Mouse (Mus musculus) adrenal gland, postnatal 10 days (tissue): Measurements from ENCODE around the gene 3110001I22Rik. TPM values are rescaled to one million over a fixed set of nuclear protein-coding genes. Genes with fewer than 3 reads are reported as not detected.

Experiments used
- DNase-seq: peaks from one replicate; pipeline ENCODE4 v3.0.0; 2021; ENCODE audit warnings: mixed read lengths
- total RNA-seq, 2 experiments: library from RNA; stranded (reverse); gene quantifications; 2 replicates each; pipeline ENCODE4 v1.2.3; 2021

The 3110001I22Rik gene
- total RNA-seq, 2 experiments from 2014 or later, result 6.5 to 7.5 TPM

DNA sequence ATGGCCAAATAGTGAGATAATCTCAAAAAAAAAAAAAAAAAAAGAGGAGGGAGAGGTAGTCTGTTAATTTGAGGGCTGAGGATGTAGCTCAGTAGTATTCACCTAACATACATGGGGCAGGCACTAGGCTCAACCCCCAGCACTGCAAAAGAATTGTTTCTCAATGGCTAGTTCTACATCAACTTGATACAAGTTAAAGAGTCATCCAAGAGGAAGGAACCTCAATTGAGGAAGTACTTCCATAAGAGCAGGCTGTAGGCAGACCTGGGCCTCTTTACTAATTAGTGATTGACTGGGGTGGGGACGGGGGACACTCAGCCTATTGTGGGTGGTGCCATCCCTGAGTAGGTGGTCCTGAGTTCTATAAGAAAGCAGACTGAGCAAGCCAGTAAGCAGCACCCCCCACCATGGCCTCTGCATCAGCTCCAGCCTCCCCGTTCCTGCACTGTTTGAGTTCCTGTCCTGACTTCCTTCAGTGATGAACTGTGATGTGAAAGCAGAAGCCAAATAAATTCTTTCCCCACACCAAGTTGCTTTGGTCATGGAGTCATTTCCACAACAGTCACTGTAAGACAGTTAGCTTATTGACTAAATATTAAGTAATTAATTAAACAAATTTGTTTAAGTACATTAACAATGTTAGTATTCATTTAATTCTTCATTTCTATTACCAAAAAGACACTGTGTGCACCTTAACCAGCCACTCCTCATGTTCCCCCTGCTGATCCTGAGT lies 45.3 kb downstream of the 3110001I22Rik start:
- no peak for DNase-seq

DNA sequence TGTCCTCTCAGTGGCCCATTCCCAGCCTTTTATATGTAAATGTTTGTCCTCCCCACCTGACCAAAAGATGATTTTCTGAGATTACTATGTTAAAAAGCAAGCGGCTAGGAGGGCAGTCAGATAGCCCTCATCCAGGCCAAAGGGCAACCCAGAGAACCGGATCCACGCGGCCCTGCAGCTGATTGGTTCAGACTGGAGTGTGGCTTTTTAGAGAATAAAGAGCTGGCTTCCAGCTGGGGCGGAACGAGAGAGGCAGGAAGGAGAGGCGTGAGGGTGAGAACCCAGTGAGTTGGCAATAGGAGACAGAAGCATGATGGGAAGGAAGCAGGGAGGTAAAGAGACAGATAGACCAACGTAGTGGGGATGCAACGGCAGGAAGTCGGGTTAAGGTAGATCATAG lies 51.2 kb downstream of the 3110001I22Rik start:
- DNase-seq, result no peak

DNA sequence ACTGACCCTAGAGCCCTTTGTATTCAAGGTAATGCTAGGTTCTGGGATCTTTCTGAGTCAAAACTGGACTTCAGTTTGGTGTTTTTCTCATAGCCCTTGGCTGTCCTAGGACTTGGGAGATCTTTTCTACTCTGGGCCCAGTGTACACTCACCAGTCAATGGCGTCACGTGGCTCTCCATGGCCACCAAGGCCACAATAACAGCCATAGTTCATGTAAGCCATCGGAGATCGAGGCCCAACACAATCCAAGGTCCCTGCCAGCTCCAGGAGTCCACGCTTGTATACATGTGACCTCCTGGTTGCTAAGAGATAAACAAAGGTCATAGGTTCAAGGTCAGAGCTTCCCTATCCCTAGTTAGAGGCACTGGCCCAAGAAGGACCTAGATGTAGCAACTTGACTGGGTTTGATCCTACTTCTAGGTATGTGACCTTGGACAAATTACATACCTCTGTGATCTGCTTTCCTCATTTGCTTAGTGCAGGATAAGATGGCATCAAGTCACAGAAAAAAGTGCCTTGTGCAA lies 56.1 kb downstream of the 3110001I22Rik start:
- DNase-seq, result peak; percentile 25

Other genes with a start within 250 kb of the 3110001I22Rik start
- gene Parn, start 3.8 kb upstream of the 3110001I22Rik start, total RNA-seq, result 10 to 100 TPM; 34.4 to 37.4 TPM
- gene Bfar, start 71 bp upstream of the 3110001I22Rik start, total RNA-seq, result 10 to 100 TPM; 63.2 to 69.8 TPM
- not detected for gene Pla2g10, start 59.1 kb downstream of the 3110001I22Rik start, total RNA-seq
- gene Rrn3, start 108.8 kb downstream of the 3110001I22Rik start, total RNA-seq, result 10 to 100 TPM; 37.6 to 38.0 TPM
- gene Ntan1, start 146.9 kb downstream of the 3110001I22Rik start, total RNA-seq, result 10 to 100 TPM; 69.2 to 82.8 TPM
- 10 to 100 TPM; 75.6 to 76.5 TPM for gene Pdxdc1, start 231.2 kb downstream of the 3110001I22Rik start, total RNA-seq
- gene Mpv17l, start 231.2 kb downstream of the 3110001I22Rik start, total RNA-seq, result 1 to 10 TPM; 6.6 to 8.1 TPM